In the genomic region with DNA sequence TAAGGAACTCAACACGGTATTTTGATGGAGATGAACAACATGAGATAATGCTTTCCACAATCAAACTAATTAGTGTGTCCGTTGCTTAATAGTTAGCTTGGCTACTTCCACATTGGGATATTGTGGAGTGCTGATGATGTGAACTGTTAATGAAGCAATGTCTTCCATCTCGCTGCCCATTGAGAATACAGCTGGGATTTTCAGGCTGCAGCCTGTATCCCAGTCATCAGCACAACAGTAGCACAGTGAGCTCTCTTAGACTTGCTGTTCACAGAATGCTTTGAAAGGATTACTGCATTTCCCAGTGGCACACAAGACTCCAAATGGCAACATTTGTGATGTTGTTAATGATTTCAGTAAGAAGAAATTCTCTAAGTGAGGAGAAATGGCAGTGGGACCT, we compare ENCODE assay signal across 20 mouse cellular contexts.
DNase-seq lines count a peak whose midpoint lies in the region; ATAC-seq and TF ChIP-seq lines count a peak whose summit lies in the region.
"Had no signal": no experiment of that assay in that cellular context is flagged by ENCODE, and none has a peak within 500 bp of the region (broad histone marks: within the 10 kb centered on the region; RNA-seq: fewer than 3 reads in every experiment).

No protein-coding gene starts in this region.

- H3K36me3 ChIP-seq in hindbrain, postnatal 0 days (ENCODE audit: insufficient read depth, low read length), result no peaks in the 10 kb centered on the region
- H3K36me3 ChIP-seq in hindbrain, embryonic 16.5 days (ENCODE audit: control insufficient read depth, insufficient read depth, low read length), result no peaks in the 10 kb centered on the region
- H3K36me3 ChIP-seq in forebrain, embryonic 13.5 days (ENCODE audit: poor library complexity, severe bottlenecking), result no peaks in the 10 kb centered on the region
- H3K36me3 ChIP-seq in heart, adult 2 months (ENCODE audit: control insufficient read depth, insufficient read depth, low read length), result no peaks in the 10 kb centered on the region
- H3K36me3 ChIP-seq: embryonic facial prominence, embryonic 12.5 days; heart, embryonic 12.5 days; hindbrain, embryonic 10.5 days had no signal

- H3K9me3 ChIP-seq in hindbrain, postnatal 0 days (ENCODE audit: low read length), result no peaks in the 10 kb centered on the region
- H3K9me3 ChIP-seq in hindbrain, embryonic 16.5 days (ENCODE audit: control insufficient read depth, low read length), result no peaks in the 10 kb centered on the region
- no peaks in the 10 kb centered on the region for H3K9me3 ChIP-seq in forebrain, embryonic 13.5 days (replicated peaks)
- H3K9me3 ChIP-seq: embryonic facial prominence, embryonic 12.5 days; heart, embryonic 12.5 days; hindbrain, embryonic 10.5 days had no signal

- no peak overlapping the region for H3K9ac ChIP-seq in hindbrain, postnatal 0 days (replicated peaks; ENCODE audit: low read length)
- H3K9ac ChIP-seq in hindbrain, embryonic 16.5 days (ENCODE audit: low read depth, low read length), result no peak overlapping the region
- H3K9ac ChIP-seq in forebrain, embryonic 13.5 days, result no peak overlapping the region
- no peak overlapping the region for H3K9ac ChIP-seq in heart, adult 2 months (ENCODE audit: low read depth, low read length)
- H3K9ac ChIP-seq: embryonic facial prominence, embryonic 12.5 days; heart, embryonic 12.5 days; hindbrain, embryonic 14.5 days had no signal

- ATAC-seq in hindbrain, postnatal 0 days, result 0 out of 2 replicates have a peak, but pooled peaks have one; percentile 49
- no peak for ATAC-seq in hindbrain, embryonic 16.5 days
- ATAC-seq in forebrain, embryonic 13.5 days, result peak; percentile 89
- ATAC-seq: inflammation-experienced regulatory T-cells, adult 6 months; intestine, postnatal 0 days had no signal

- WGBS in hindbrain, postnatal 0 days, result 56% methylated on average over 3 of the region's 3 CpGs
- 64% methylated on average over 3 of the region's 3 CpGs for WGBS in hindbrain, embryonic 16.5 days
- 18% methylated on average over 3 of the region's 3 CpGs for WGBS in forebrain, embryonic 13.5 days
- 63% methylated on average over 3 of the region's 3 CpGs for WGBS in heart, adult 2 months

- no peak for TF ChIP-seq EP300 in heart, adult 2 months (IDR thresholded peaks at IDR 0.05; ENCODE audit: insufficient read depth, low read depth, low read length)

- no peak for TF ChIP-seq POLR2A in heart, adult 2 months (IDR thresholded peaks at IDR 0.05; ENCODE audit: insufficient read depth, low read depth, low read length)

- DNase-seq in hindbrain, postnatal 0 days (ENCODE audit: low spot score), result peak; percentile 2
- DNase-seq in Muller cell, postnatal 12 days (ENCODE audit: inconsistent ontology term), result peak; percentile 79
- DNase-seq in retina, embryonic 14.5 days (ENCODE audit: low spot score), result peak; percentile 49
- no peak for DNase-seq in heart, adult 8-10 months (ENCODE audit: low spot score)
- DNase-seq in heart, adult 2 months, result no peak
- DNase-seq: adrenal gland, adult 8-10 months; cerebellum, adult 11-12 months; cerebellum, adult 9-10 months; cerebellum, postnatal 25 days; gastrocnemius, postnatal 10 days; heart, adult 18-20 months had no signal

- TF ChIP-seq CTCF in hindbrain, postnatal 0 days (IDR thresholded peaks at IDR 0.05; ENCODE audit: low read depth), result no peak
- no peak for TF ChIP-seq CTCF in heart, adult 2 months (IDR thresholded peaks at IDR 0.05)

- no peaks in the 10 kb centered on the region for H3K79me2 ChIP-seq in heart, adult 2 months (replicated peaks; ENCODE audit: control insufficient read depth, insufficient read depth, low read length)

- H3K4me3 ChIP-seq in hindbrain, postnatal 0 days (ENCODE audit: low read length), result no peak overlapping the region
- H3K4me3 ChIP-seq in hindbrain, embryonic 16.5 days (ENCODE audit: low read length), result no peak overlapping the region
- no peak overlapping the region for H3K4me3 ChIP-seq in forebrain, embryonic 13.5 days
- no peak overlapping the region for H3K4me3 ChIP-seq in heart, adult 2 months
- H3K4me3 ChIP-seq: embryonic facial prominence, embryonic 12.5 days; heart, embryonic 12.5 days; hindbrain, embryonic 10.5 days had no signal

- H3K4me1 ChIP-seq in hindbrain, postnatal 0 days (ENCODE audit: insufficient read depth, low read length), result no peaks in the 10 kb centered on the region
- no peaks in the 10 kb centered on the region for H3K4me1 ChIP-seq in hindbrain, embryonic 16.5 days (ENCODE audit: control insufficient read depth, insufficient read depth, low read depth, low read length)
- H3K4me1 ChIP-seq in forebrain, embryonic 13.5 days, result no peaks in the 10 kb centered on the region
- H3K4me1 ChIP-seq in heart, adult 2 months (ENCODE audit: control insufficient read depth, insufficient read depth, low read length), result no peaks in the 10 kb centered on the region
- H3K4me1 ChIP-seq: embryonic facial prominence, embryonic 12.5 days; heart, embryonic 12.5 days; hindbrain, embryonic 10.5 days had no signal

- H3K27me3 ChIP-seq in hindbrain, postnatal 0 days (ENCODE audit: insufficient read depth, low read length), result no peaks in the 10 kb centered on the region
- H3K27me3 ChIP-seq in hindbrain, embryonic 16.5 days (replicated peaks; ENCODE audit: control insufficient read depth, insufficient read depth, low read length), result no peaks in the 10 kb centered on the region
- no peaks in the 10 kb centered on the region for H3K27me3 ChIP-seq in forebrain, embryonic 13.5 days
- no peaks in the 10 kb centered on the region for H3K27me3 ChIP-seq in heart, adult 2 months (ENCODE audit: control insufficient read depth, insufficient read depth, low read length)
- H3K27me3 ChIP-seq: CH12.LX; embryonic facial prominence, embryonic 12.5 days; heart, embryonic 12.5 days had no signal

- no peak overlapping the region for H3K27ac ChIP-seq in hindbrain, postnatal 0 days
- H3K27ac ChIP-seq in hindbrain, embryonic 16.5 days (ENCODE audit: low read depth, low read length), result no peak overlapping the region
- no peak overlapping the region for H3K27ac ChIP-seq in forebrain, embryonic 13.5 days
- no peak overlapping the region for H3K27ac ChIP-seq in heart, adult 2 months
- H3K27ac ChIP-seq: embryonic facial prominence, embryonic 12.5 days; hindbrain, embryonic 10.5 days; hindbrain, embryonic 14.5 days had no signal

- intact Hi-C loops in heart, adult 2 months (cut with DNase I), result no loop called here

- no peak overlapping the region for H3K4me2 ChIP-seq in hindbrain, postnatal 0 days (ENCODE audit: low read depth, low read length)
- H3K4me2 ChIP-seq in hindbrain, embryonic 16.5 days (ENCODE audit: low read length), result no peak overlapping the region
- H3K4me2 ChIP-seq in forebrain, embryonic 13.5 days, result no peak overlapping the region
- H3K4me2 ChIP-seq: embryonic facial prominence, embryonic 12.5 days; heart, embryonic 12.5 days; hindbrain, embryonic 14.5 days had no signal

Comparison
In these comparisons a context has a peak if more than half of its experiments do, and no peak if none do; other contexts are left out.
1. DNase-seq: peak in hindbrain, postnatal 0 days (single experiment), Muller cell, postnatal 12 days (single experiment) and retina, embryonic 14.5 days (single experiment); none in heart, adult 8-10 months (single experiment) and heart, adult 2 months (0 of 2).